Mouse (Mus musculus): Measurements from ENCODE around the gene Prkcz. TPM values are rescaled to one million over a fixed set of nuclear protein-coding genes. Genes with fewer than 3 reads are reported as not detected.

Prkcz gene
- polyA plus RNA-seq (2014; fragmentation: Nextera tagmentation; extraction: Ambion mirVana) = 82.1 and 83.1 TPM in 2 replicates

DNA sequence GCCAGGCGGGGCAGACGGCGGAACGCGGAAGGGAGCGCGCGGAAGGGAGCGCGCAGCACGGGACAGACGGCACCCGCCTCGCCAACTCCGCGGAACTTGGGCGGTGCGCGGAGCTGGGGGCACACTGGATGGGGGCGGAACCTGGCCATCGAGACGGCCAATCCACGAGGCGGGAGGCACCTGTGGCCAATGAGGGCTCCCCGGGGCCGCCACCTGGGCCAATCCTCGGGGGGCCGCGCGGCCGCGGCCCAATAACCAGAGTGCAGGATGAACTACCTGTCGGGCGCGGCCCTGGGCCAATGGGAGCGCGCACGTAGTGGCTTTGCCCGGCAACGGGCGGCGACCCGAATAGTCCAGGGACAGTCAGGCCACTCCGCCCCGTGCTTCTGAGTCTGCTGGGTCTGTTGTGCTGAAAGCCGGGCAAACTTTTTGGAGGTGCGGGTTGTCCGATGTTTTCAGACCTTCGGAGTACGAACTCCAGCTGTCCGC, at the start of gene Prkcz:
Gene Prkcz, minus strand, starts transcription at position 59 of the 489 bp plus-strand sequence.
- H3K9ac ChIP-seq (replicated peaks; ENCODE audit: low read depth, low read length) = no peak within 1 kb of the TSS
- H3K9me3 ChIP-seq (ENCODE audit: control insufficient read depth, low read length) = no peaks in the 10 kb centered on the region
- WGBS = 1% methylated on average over 47 of the region's 51 CpGs
- H3K4me2 ChIP-seq (ENCODE audit: low read depth, low read length) = peak within 1 kb of the TSS; percentile 43
- no peaks in the 10 kb centered on the region for H3K36me3 ChIP-seq (ENCODE audit: control insufficient read depth, insufficient read depth, low read length)
- H3K27me3 ChIP-seq (ENCODE audit: control insufficient read depth, insufficient read depth, low read length) = peaks cover 43% of the 10 kb centered on the region
- H3K27ac ChIP-seq (ENCODE audit: low read depth, low read length) = no peak within 1 kb of the TSS
- peak within 1 kb of the TSS; percentile 29 for H3K4me3 ChIP-seq (ENCODE audit: low read depth, low read length)
- ATAC-seq (ENCODE audit: low read depth) = peak; percentile 81
- no peaks in the 10 kb centered on the region for H3K4me1 ChIP-seq (ENCODE audit: control insufficient read depth, insufficient read depth, low read length)

DNA sequence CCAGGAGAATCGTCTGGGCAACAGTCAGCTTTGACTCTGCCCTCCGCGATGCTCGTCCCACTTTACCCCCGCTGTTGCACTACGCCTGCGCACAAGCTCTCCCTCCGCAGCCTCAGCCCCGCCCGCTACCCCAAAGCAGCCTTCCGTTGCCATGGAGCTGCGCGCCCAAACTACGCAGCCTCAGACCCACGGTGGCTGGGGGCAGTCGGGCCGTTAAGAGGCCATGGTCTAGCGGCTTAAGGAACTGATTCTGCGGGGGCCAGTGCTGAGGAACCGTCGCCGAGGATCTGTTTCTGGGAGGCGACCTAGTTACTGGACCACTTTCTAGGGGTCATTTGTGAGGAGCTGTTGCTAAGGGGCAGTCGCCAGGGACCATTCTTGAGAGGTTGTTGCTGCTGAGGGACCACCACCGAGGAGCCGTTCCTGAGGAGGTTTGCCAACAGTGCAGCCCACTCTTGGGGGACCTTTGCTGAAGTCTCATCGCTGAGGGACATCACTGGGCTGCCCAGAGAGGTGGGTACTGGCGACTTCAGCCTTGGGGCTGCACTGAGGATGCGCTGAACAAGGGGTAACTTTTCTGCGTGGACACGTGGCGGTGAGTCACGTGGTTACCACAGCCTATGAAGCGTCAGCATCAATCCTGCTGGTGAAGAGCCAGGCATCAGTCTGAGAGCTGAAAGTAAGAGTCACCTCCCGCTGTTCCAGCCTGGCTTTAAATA, 48.1 kb upstream of the Prkcz start, which contains the start of gene Cfap74:
Gene Cfap74, plus strand, starts transcription at position 133 of the 719 bp plus-strand sequence.
- no peaks in the 10 kb centered on the region for H3K9me3 ChIP-seq (ENCODE audit: control insufficient read depth, low read length)
- ATAC-seq (ENCODE audit: low read depth) = peak; percentile 99
- peak within 1 kb of the TSS; percentile 34; the same call in 1 of the 2 replicates for H3K9ac ChIP-seq (replicated peaks; ENCODE audit: low read depth, low read length)
- H3K4me3 ChIP-seq (ENCODE audit: low read depth, low read length) = peak within 1 kb of the TSS; percentile 54
- peak within 1 kb of the TSS; percentile 97 for H3K4me2 ChIP-seq (ENCODE audit: low read depth, low read length)
- peak within 1 kb of the TSS; percentile 35; the same call in 1 of the 2 replicates for H3K27ac ChIP-seq (ENCODE audit: low read depth, low read length)
- H3K4me1 ChIP-seq (ENCODE audit: control insufficient read depth, insufficient read depth, low read length) = peaks cover 3% of the 10 kb centered on the region; the same call in 1 of the 2 replicates
- no peaks in the 10 kb centered on the region for H3K27me3 ChIP-seq (ENCODE audit: control insufficient read depth, insufficient read depth, low read length)
- H3K36me3 ChIP-seq (ENCODE audit: control insufficient read depth, insufficient read depth, low read length) = no peaks in the 10 kb centered on the region
- WGBS = under 1% methylated on average over 35 of the region's 35 CpGs

DNA sequence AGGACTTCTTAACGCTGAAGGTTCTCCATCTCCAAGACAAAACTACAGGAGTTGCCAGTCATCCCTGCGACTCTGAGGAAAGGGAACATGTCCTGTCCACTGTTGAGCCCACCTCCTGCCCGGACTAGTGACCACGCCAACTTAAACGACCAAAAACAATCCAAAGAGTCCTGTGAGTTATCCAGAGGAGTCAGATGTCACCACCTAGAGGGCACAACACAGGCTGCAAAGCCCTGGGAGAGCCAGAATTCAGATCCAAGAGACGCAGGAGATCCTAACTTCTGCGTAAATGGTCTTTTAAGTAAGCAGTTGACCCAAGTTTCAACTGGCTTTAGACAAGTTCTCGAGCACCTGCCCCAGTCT, 47.5 kb upstream of the Prkcz start:
- WGBS = under 1% methylated on average over 8 of the region's 8 CpGs
- H3K36me3 ChIP-seq (ENCODE audit: control insufficient read depth, insufficient read depth, low read length) = no peaks in the 10 kb centered on the region
- no peak overlapping the region; the same call in 1 of the 2 replicates for H3K27ac ChIP-seq (ENCODE audit: low read depth, low read length)
- ATAC-seq (ENCODE audit: low read depth) = peak; percentile 39; the same call in 1 of the 2 replicates
- H3K4me3 ChIP-seq (ENCODE audit: low read depth, low read length) = peak overlapping the region; percentile 54
- peak overlapping the region; percentile 97 for H3K4me2 ChIP-seq (ENCODE audit: low read depth, low read length)
- no peaks in the 10 kb centered on the region for H3K9me3 ChIP-seq (ENCODE audit: control insufficient read depth, low read length)
- H3K9ac ChIP-seq (replicated peaks; ENCODE audit: low read depth, low read length) = peak overlapping the region; percentile 34; the same call in 1 of the 2 replicates
- H3K4me1 ChIP-seq (ENCODE audit: control insufficient read depth, insufficient read depth, low read length) = peaks cover 3% of the 10 kb centered on the region; the same call in 1 of the 2 replicates
- H3K27me3 ChIP-seq (ENCODE audit: control insufficient read depth, insufficient read depth, low read length) = no peaks in the 10 kb centered on the region

DNA sequence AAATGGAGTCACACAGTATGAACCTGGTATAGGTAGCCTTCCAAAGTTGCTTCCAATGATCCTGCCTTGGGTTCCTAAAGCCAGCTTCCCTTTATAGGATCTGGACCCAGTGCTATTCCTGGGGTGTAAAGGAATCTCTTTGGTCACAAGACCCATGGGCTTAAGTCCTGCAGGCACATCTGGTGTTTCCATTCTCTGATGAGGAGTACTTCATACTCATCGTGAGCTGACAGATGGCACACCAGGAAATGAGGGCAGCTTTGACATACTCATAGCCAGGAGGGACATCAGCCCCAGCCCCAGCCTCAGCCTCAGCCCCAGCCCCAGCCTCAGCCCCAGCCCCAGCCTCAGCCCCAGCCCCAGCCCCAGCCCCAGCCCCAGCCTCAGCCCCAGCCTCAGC, 41.3 kb upstream of the Prkcz start:
- Histone ChIP-seq H3K4me3 (ENCODE audit: low read depth, low read length) (no peak overlapping the region), H3K4me1 (ENCODE audit: control insufficient read depth, insufficient read depth, low read length) (0 out of 2 replicates have a peak, but pooled peaks cover 3% of the 10 kb centered on the region), H3K27me3 (ENCODE audit: control insufficient read depth, insufficient read depth, low read length) (peaks cover 10% of the 10 kb centered on the region), H3K36me3 (ENCODE audit: control insufficient read depth, insufficient read depth, low read length) (no peaks in the 10 kb centered on the region), H3K9ac (replicated peaks; ENCODE audit: low read depth, low read length) (no peak overlapping the region), H3K9me3 (ENCODE audit: control insufficient read depth, low read length) (no peaks in the 10 kb centered on the region), H3K27ac (ENCODE audit: low read depth, low read length) (no peak overlapping the region), H3K4me2 (ENCODE audit: low read depth, low read length) (no peak overlapping the region)
- 39% methylated on average over 1 of the region's 1 CpGs for WGBS
- ATAC-seq (ENCODE audit: low read depth) = no peak

DNA sequence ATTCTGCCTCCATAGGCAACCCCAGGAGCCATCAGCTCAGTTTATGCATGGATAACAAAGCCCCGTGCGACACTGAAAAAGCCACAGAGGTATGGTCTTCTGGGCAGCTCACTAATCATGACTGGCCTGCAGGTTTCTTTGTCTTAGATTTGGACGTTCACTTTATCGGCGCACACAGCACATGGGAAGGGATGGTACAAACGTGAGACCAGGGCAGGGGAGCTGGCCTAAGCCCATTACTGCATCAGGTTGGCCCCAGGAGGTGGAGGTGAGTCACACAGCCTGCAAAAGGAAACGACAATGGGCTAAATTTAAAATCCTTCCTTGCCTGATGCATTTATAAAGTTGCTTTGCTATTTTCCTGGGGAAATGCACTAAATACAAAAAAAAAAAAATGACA, 40.0 kb upstream of the Prkcz start:
- no peak for ATAC-seq (ENCODE audit: low read depth)
- H3K4me2 ChIP-seq (ENCODE audit: low read depth, low read length) = no peak overlapping the region
- no peak overlapping the region for H3K27ac ChIP-seq (ENCODE audit: low read depth, low read length)
- H3K4me1 ChIP-seq (ENCODE audit: control insufficient read depth, insufficient read depth, low read length) = 0 out of 2 replicates have a peak, but pooled peaks cover 3% of the 10 kb centered on the region
- no peak overlapping the region for H3K4me3 ChIP-seq (ENCODE audit: low read depth, low read length)
- H3K9me3 ChIP-seq (ENCODE audit: control insufficient read depth, low read length) = no peaks in the 10 kb centered on the region
- H3K27me3 ChIP-seq (ENCODE audit: control insufficient read depth, insufficient read depth, low read length) = peaks cover 21% of the 10 kb centered on the region
- WGBS = 69% methylated on average over 7 of the region's 7 CpGs
- H3K36me3 ChIP-seq (ENCODE audit: control insufficient read depth, insufficient read depth, low read length) = no peaks in the 10 kb centered on the region
- no peak overlapping the region for H3K9ac ChIP-seq (replicated peaks; ENCODE audit: low read depth, low read length)

DNA sequence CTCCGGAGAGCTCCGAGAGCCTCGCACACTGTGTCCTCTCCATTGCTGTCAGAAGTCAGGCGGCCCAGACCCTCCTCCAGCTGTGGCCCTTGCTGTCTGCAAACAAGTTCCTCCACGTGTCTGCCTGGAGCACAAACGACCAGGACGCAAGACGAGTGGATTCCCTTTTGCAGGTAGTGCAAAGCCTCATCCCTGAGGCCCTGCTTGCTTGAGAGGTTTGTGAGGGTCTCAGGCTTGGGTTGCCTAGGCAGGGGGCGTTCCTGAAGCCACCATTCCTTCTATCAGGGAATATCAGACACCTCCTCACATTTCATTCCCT, 37.0 kb upstream of the Prkcz start:
- Histone ChIP-seq H3K27ac (ENCODE audit: low read depth, low read length) (no peak overlapping the region), H3K27me3 (ENCODE audit: control insufficient read depth, insufficient read depth, low read length) (peaks cover 26% of the 10 kb centered on the region), H3K4me2 (ENCODE audit: low read depth, low read length) (peak overlapping the region; percentile 68), H3K36me3 (ENCODE audit: control insufficient read depth, insufficient read depth, low read length) (no peaks in the 10 kb centered on the region), H3K9me3 (ENCODE audit: control insufficient read depth, low read length) (no peaks in the 10 kb centered on the region), H3K9ac (replicated peaks; ENCODE audit: low read depth, low read length) (peak overlapping the region; percentile 25; the same call in 1 of the 2 replicates), H3K4me3 (ENCODE audit: low read depth, low read length) (peak overlapping the region; percentile 30), H3K4me1 (ENCODE audit: control insufficient read depth, insufficient read depth, low read length) (0 out of 2 replicates have a peak, but pooled peaks cover 3% of the 10 kb centered on the region)
- 5% methylated on average over 9 of the region's 9 CpGs for WGBS
- ATAC-seq (ENCODE audit: low read depth) = no peak

DNA sequence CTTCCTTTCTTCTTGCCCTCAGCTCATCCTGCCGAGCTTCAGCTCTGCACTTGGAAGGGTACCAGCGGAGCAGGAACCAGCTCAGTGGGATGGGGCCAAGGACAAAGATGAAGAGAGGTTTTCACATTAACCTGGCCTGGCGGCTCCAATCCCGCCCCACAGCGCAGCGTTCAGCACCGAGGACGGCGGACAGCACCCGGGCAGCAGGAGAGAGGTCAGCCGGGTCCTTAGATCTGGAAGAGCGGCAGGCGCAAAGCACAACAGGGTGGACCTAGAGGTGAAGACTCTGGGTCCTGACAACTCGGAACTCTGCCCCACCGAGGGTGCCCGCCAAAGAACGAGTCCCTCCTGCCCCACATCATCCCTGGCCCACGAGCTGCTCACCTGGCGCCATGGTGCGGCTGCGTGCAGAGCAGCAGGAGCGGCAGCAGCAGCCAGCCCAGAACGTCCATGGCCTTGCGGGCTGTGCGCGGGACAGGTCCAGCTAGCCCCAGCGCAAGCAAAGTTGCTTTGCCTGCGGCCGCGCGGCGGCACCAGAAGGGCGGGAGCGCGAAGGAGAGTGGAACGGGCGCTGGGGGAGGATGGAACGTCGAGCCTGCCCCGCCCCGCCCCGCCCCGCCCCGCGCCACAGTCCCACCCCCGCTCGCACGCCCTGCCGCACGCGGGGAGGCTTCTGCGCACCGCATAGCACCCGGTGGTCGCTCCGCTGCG, 36.5 kb upstream of the Prkcz start, which contains the start of gene Gabrd:
Gene Gabrd, minus strand, starts transcription at position 602 of the 711 bp plus-strand sequence.
- Histone ChIP-seq H3K4me1 (ENCODE audit: control insufficient read depth, insufficient read depth, low read length) (0 out of 2 replicates have a peak, but pooled peaks cover 3% of the 10 kb centered on the region), H3K27me3 (ENCODE audit: control insufficient read depth, insufficient read depth, low read length) (peaks cover 29% of the 10 kb centered on the region), H3K4me3 (ENCODE audit: low read depth, low read length) (peak within 1 kb of the TSS; percentile 30), H3K9ac (replicated peaks; ENCODE audit: low read depth, low read length) (peak within 1 kb of the TSS; percentile 25; the same call in 1 of the 2 replicates), H3K4me2 (ENCODE audit: low read depth, low read length) (peak within 1 kb of the TSS; percentile 68), H3K27ac (ENCODE audit: low read depth, low read length) (no peak within 1 kb of the TSS), H3K36me3 (ENCODE audit: control insufficient read depth, insufficient read depth, low read length) (no peaks in the 10 kb centered on the region), H3K9me3 (ENCODE audit: control insufficient read depth, low read length) (no peaks in the 10 kb centered on the region)
- no peak for ATAC-seq (ENCODE audit: low read depth)
- under 1% methylated on average over 57 of the region's 57 CpGs for WGBS

DNA sequence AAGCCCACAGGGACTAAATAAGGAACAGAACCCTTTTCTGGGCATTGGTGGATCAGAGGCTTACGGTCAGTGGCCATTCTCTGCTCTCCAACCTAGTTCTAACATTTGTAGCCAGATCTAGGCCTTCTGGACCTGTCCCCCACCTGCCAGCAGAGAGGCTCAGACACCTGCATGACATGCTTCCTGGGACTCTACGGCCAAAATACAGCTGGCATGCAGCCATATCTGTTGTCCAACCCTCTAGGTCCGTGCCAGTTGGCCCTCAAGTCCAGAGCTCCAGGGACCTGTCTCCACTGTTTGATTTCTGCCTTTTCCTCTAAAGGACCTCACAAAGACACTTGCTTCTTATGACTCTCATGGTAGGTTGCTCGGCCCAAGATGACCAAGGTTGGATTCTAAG, 35.6 kb upstream of the Prkcz start:
- WGBS = 90% methylated on average over 4 of the region's 4 CpGs
- ATAC-seq (ENCODE audit: low read depth) = no peak
- H3K36me3 ChIP-seq (ENCODE audit: control insufficient read depth, insufficient read depth, low read length) = no peaks in the 10 kb centered on the region
- no peak overlapping the region for H3K4me3 ChIP-seq (ENCODE audit: low read depth, low read length)
- H3K9ac ChIP-seq (replicated peaks; ENCODE audit: low read depth, low read length) = no peak overlapping the region
- H3K27ac ChIP-seq (ENCODE audit: low read depth, low read length) = no peak overlapping the region
- H3K4me1 ChIP-seq (ENCODE audit: control insufficient read depth, insufficient read depth, low read length) = 0 out of 2 replicates have a peak, but pooled peaks cover 3% of the 10 kb centered on the region
- H3K27me3 ChIP-seq (ENCODE audit: control insufficient read depth, insufficient read depth, low read length) = peaks cover 29% of the 10 kb centered on the region
- no peaks in the 10 kb centered on the region for H3K9me3 ChIP-seq (ENCODE audit: control insufficient read depth, low read length)
- H3K4me2 ChIP-seq (ENCODE audit: low read depth, low read length) = no peak overlapping the region

Measured in neural tube, embryonic 14.5 days (tissue).